ENCODE assay signal across 10 mouse cellular contexts in genomic region chr19:5910221-5910620, GRCm38 (mm10). TPM values are rescaled to one million over a fixed set of nuclear protein-coding genes. Genes with fewer than 3 reads are reported as not detected.
DNase-seq lines count a peak whose midpoint lies in the region; ATAC-seq and TF ChIP-seq lines count a peak whose summit lies in the region.
"Had no signal": no experiment of that assay in that cellular context is flagged by ENCODE, and none has a peak within 500 bp of the region (broad histone marks: within the 10 kb centered on the region; RNA-seq: fewer than 3 reads in every experiment).

No protein-coding gene starts in this region.

- H3K36me3 ChIP-seq in kidney, embryonic 14.5 days (ENCODE audit: control insufficient read depth, insufficient read depth, low read length), result peaks cover 22% of the 10 kb centered on the region
- H3K36me3 ChIP-seq in embryonic facial prominence, embryonic 13.5 days, result peaks cover 24% of the 10 kb centered on the region
- peaks cover 17% of the 10 kb centered on the region; the same call in 1 of the 2 replicates for H3K36me3 ChIP-seq in hindbrain, postnatal 0 days (ENCODE audit: insufficient read depth, low read length)
- peaks cover 22% of the 10 kb centered on the region for H3K36me3 ChIP-seq in midbrain, postnatal 0 days (ENCODE audit: insufficient read depth, low read length)

- peak overlapping the region; percentile 11; the same call in 1 of the 2 replicates for H3K4me3 ChIP-seq in kidney, embryonic 14.5 days (ENCODE audit: low read length)
- peak overlapping the region; percentile 85 for H3K4me3 ChIP-seq in embryonic facial prominence, embryonic 13.5 days
- peak overlapping the region; percentile 97 for H3K4me3 ChIP-seq in hindbrain, postnatal 0 days (ENCODE audit: low read length)
- 0 out of 2 replicates have a peak overlapping the region, but pooled peaks have one; percentile 7 for H3K4me3 ChIP-seq in midbrain, postnatal 0 days (ENCODE audit: low read depth, low read length)

- no peaks in the 10 kb centered on the region for H3K9me3 ChIP-seq in kidney, embryonic 14.5 days (ENCODE audit: control insufficient read depth, low read length)
- no peaks in the 10 kb centered on the region for H3K9me3 ChIP-seq in embryonic facial prominence, embryonic 13.5 days
- H3K9me3 ChIP-seq in hindbrain, postnatal 0 days (ENCODE audit: low read length), result no peaks in the 10 kb centered on the region
- no peaks in the 10 kb centered on the region for H3K9me3 ChIP-seq in midbrain, postnatal 0 days (ENCODE audit: low read length)

- peak overlapping the region; percentile 63 for H3K4me2 ChIP-seq in kidney, embryonic 14.5 days (replicated peaks; ENCODE audit: low read depth, low read length)
- peak overlapping the region; percentile 74 for H3K4me2 ChIP-seq in embryonic facial prominence, embryonic 13.5 days
- H3K4me2 ChIP-seq in hindbrain, postnatal 0 days (ENCODE audit: low read depth, low read length), result peak overlapping the region; percentile 69
- H3K4me2 ChIP-seq in midbrain, postnatal 0 days (ENCODE audit: low read depth, low read length, poor library complexity, severe bottlenecking), result peak overlapping the region; percentile 19

- peaks cover 14% of the 10 kb centered on the region for H3K4me1 ChIP-seq in kidney, embryonic 14.5 days (ENCODE audit: control insufficient read depth, insufficient read depth, low read length)
- H3K4me1 ChIP-seq in embryonic facial prominence, embryonic 13.5 days, result peaks cover 34% of the 10 kb centered on the region
- H3K4me1 ChIP-seq in hindbrain, postnatal 0 days (ENCODE audit: insufficient read depth, low read length), result peaks cover 19% of the 10 kb centered on the region
- peaks cover 21% of the 10 kb centered on the region; the same call in 1 of the 2 replicates for H3K4me1 ChIP-seq in midbrain, postnatal 0 days (ENCODE audit: insufficient read depth, low read length)

- 51% methylated on average over 6 of the region's 6 CpGs for WGBS in kidney, embryonic 14.5 days
- whole genome bisulfite sequencing in embryonic facial prominence, embryonic 13.5 days, result 32% methylated on average over 6 of the region's 6 CpGs
- 28% methylated on average over 6 of the region's 6 CpGs for WGBS in hindbrain, postnatal 0 days
- 19% methylated on average over 6 of the region's 6 CpGs for WGBS in midbrain, postnatal 0 days

- H3K9ac ChIP-seq in kidney, embryonic 14.5 days (ENCODE audit: low read depth, low read length), result peak overlapping the region; percentile 28; the same call in 1 of the 2 replicates
- peak overlapping the region; percentile 57 for H3K9ac ChIP-seq in embryonic facial prominence, embryonic 13.5 days
- H3K9ac ChIP-seq in hindbrain, postnatal 0 days (replicated peaks; ENCODE audit: low read length), result peak overlapping the region; percentile 94
- H3K9ac ChIP-seq in midbrain, postnatal 0 days (replicated peaks; ENCODE audit: low read length, poor library complexity, severe bottlenecking), result 0 out of 2 replicates have a peak overlapping the region, but pooled peaks have one; percentile 33

- DNase-seq in kidney, postnatal 10 days, result no peak
- peak; percentile 56 for DNase-seq in hindbrain, postnatal 0 days (ENCODE audit: low spot score)
- DNase-seq in midbrain, postnatal 0 days (ENCODE audit: low spot score), result peak; percentile 57
- no peak for DNase-seq in testis, postnatal 14 days (ENCODE audit: low spot score)
- no peak for DNase-seq in adipocyte (ENCODE audit: low spot score)
- DNase-seq in frontal cortex, postnatal 10 days (ENCODE audit: low spot score in 2 of 2), result no peak
- DNase-seq: spleen, adult 18-20 months had no signal

- H3K27ac ChIP-seq in kidney, embryonic 14.5 days (ENCODE audit: low read depth, low read length), result no peak overlapping the region
- peak overlapping the region; percentile 53 for H3K27ac ChIP-seq in embryonic facial prominence, embryonic 13.5 days
- peak overlapping the region; percentile 55 for H3K27ac ChIP-seq in hindbrain, postnatal 0 days
- H3K27ac ChIP-seq in midbrain, postnatal 0 days (ENCODE audit: low read depth, low read length), result no peak overlapping the region

- 0 out of 2 replicates have a peak, but pooled peaks have one; percentile 6 for TF ChIP-seq CTCF in hindbrain, postnatal 0 days (IDR thresholded peaks at IDR 0.05; ENCODE audit: low read depth)
- no peak for TF ChIP-seq CTCF in midbrain, postnatal 0 days (IDR thresholded peaks at IDR 0.05)

- ATAC-seq in kidney, embryonic 14.5 days (ENCODE audit: low FRiP score, low TSS enrichment), result no peak
- no peak for ATAC-seq in embryonic facial prominence, embryonic 13.5 days (ENCODE audit: insufficient number of reproducible peaks, insufficient read depth, low FRiP score, low TSS enrichment, low read depth)
- ATAC-seq in hindbrain, postnatal 0 days, result no peak
- no peak for ATAC-seq in midbrain, postnatal 0 days (ENCODE audit: low FRiP score)

- no peaks in the 10 kb centered on the region for H3K27me3 ChIP-seq in kidney, embryonic 14.5 days (ENCODE audit: control insufficient read depth, insufficient read depth, low read length)
- no peaks in the 10 kb centered on the region for H3K27me3 ChIP-seq in embryonic facial prominence, embryonic 13.5 days
- H3K27me3 ChIP-seq in hindbrain, postnatal 0 days (ENCODE audit: insufficient read depth, low read length), result no peaks in the 10 kb centered on the region
- H3K27me3 ChIP-seq in midbrain, postnatal 0 days (ENCODE audit: insufficient read depth, low read length), result no peaks in the 10 kb centered on the region

RNA-seq across cellular contexts. Expression of gene Dpf2, which starts 2.6 kb away (rescaled TPM):
- 132 and 167 TPM in 2 replicates for polyA plus RNA-seq in kidney, embryonic 14.5 days (2014; fragmentation: Nextera tagmentation; extraction: Ambion mirVana)
- 164 and 179 TPM in 2 replicates for polyA plus RNA-seq in embryonic facial prominence, embryonic 13.5 days (2015; fragmentation: Nextera tagmentation; extraction: Ambion mirVana)
- total RNA-seq in hindbrain, postnatal 0 days (2014; rRNA removed), result 61.7 and 77.4 TPM in 2 replicates
- 69.5 and 70.2 TPM in 2 replicates for polyA plus RNA-seq in hindbrain, postnatal 0 days (2015; fragmentation: Nextera tagmentation; extraction: Ambion mirVana)
- total RNA-seq in midbrain, postnatal 0 days (2014; rRNA removed), result 52.9 and 84.7 TPM in 2 replicates
- 57.7 and 61.0 TPM in 2 replicates for polyA plus RNA-seq in midbrain, postnatal 0 days (2015; fragmentation: Nextera tagmentation; extraction: Ambion mirVana)

RNA-seq across cellular contexts. Expression of gene Cdc42ep2, which starts 14.4 kb away (rescaled TPM):
- polyA plus RNA-seq in kidney, embryonic 14.5 days (2014; fragmentation: Nextera tagmentation; extraction: Ambion mirVana), result 10.5 and 10.8 TPM in 2 replicates
- polyA plus RNA-seq in embryonic facial prominence, embryonic 13.5 days (2015; fragmentation: Nextera tagmentation; extraction: Ambion mirVana), result 4.7 TPM in 2 replicates
- total RNA-seq in hindbrain, postnatal 0 days (2014; rRNA removed), result 22.0 and 28.0 TPM in 2 replicates
- 17.4 and 18.0 TPM in 2 replicates for polyA plus RNA-seq in hindbrain, postnatal 0 days (2015; fragmentation: Nextera tagmentation; extraction: Ambion mirVana)
- total RNA-seq in midbrain, postnatal 0 days (2014; rRNA removed), result 20.6 and 28.4 TPM in 2 replicates
- polyA plus RNA-seq in midbrain, postnatal 0 days (2015; fragmentation: Nextera tagmentation; extraction: Ambion mirVana), result 19.2 and 20.9 TPM in 2 replicates
- total RNA-seq: common myeloid progenitor, adult 5-6 weeks had no signal

RNA-seq across cellular contexts. Expression of gene Tigd3, which starts 16.3 kb away (rescaled TPM):
- 2.9 and 4.0 TPM in 2 replicates for polyA plus RNA-seq in kidney, embryonic 14.5 days (2014; fragmentation: Nextera tagmentation; extraction: Ambion mirVana)
- 3.8 and 4.7 TPM in 2 replicates for polyA plus RNA-seq in embryonic facial prominence, embryonic 13.5 days (2015; fragmentation: Nextera tagmentation; extraction: Ambion mirVana)
- total RNA-seq in hindbrain, postnatal 0 days (2014; rRNA removed), result 7.5 and 10.1 TPM in 2 replicates
- 7.1 and 7.5 TPM in 2 replicates for polyA plus RNA-seq in hindbrain, postnatal 0 days (2015; fragmentation: Nextera tagmentation; extraction: Ambion mirVana)
- 9.0 and 11.4 TPM in 2 replicates for total RNA-seq in midbrain, postnatal 0 days (2014; rRNA removed)
- 10.6 and 10.9 TPM in 2 replicates for polyA plus RNA-seq in midbrain, postnatal 0 days (2015; fragmentation: Nextera tagmentation; extraction: Ambion mirVana)

RNA-seq across cellular contexts. Expression of gene Slc25a45, which starts 32.6 kb away (rescaled TPM):
- polyA plus RNA-seq in kidney, embryonic 14.5 days (2014; fragmentation: Nextera tagmentation; extraction: Ambion mirVana), result 3.3 and 3.5 TPM in 2 replicates
- 3.1 and 4.5 TPM in 2 replicates for polyA plus RNA-seq in embryonic facial prominence, embryonic 13.5 days (2015; fragmentation: Nextera tagmentation; extraction: Ambion mirVana)
- 2.1 and 6.0 TPM in 2 replicates for total RNA-seq in hindbrain, postnatal 0 days (2014; rRNA removed)
- 1.8 and 2.8 TPM in 2 replicates for polyA plus RNA-seq in hindbrain, postnatal 0 days (2015; fragmentation: Nextera tagmentation; extraction: Ambion mirVana)
- total RNA-seq in midbrain, postnatal 0 days (2014; rRNA removed), result 3.7 and 4.8 TPM in 2 replicates
- 2.1 and 2.7 TPM in 2 replicates for polyA plus RNA-seq in midbrain, postnatal 0 days (2015; fragmentation: Nextera tagmentation; extraction: Ambion mirVana)

RNA-seq across cellular contexts. Expression of gene Frmd8, which starts 35.1 kb away (rescaled TPM):
- 17.4 and 26.5 TPM in 2 replicates for polyA plus RNA-seq in kidney, embryonic 14.5 days (2014; fragmentation: Nextera tagmentation; extraction: Ambion mirVana)
- polyA plus RNA-seq in embryonic facial prominence, embryonic 13.5 days (2015; fragmentation: Nextera tagmentation; extraction: Ambion mirVana), result 30.6 and 34.0 TPM in 2 replicates
- 19.8 and 43.2 TPM in 2 replicates for total RNA-seq in hindbrain, postnatal 0 days (2014; rRNA removed)
- 12.5 and 13.7 TPM in 2 replicates for polyA plus RNA-seq in hindbrain, postnatal 0 days (2015; fragmentation: Nextera tagmentation; extraction: Ambion mirVana)
- total RNA-seq in midbrain, postnatal 0 days (2014; rRNA removed), result 11.2 and 19.1 TPM in 2 replicates
- 11.2 and 11.7 TPM in 2 replicates for polyA plus RNA-seq in midbrain, postnatal 0 days (2015; fragmentation: Nextera tagmentation; extraction: Ambion mirVana)

Comparison
In these comparisons a context has a peak if more than half of its experiments do, and no peak if none do; other contexts are left out.
1. H3K27ac ChIP-seq: peak in embryonic facial prominence, embryonic 13.5 days (single experiment) and hindbrain, postnatal 0 days (single experiment); none in kidney, embryonic 14.5 days (single experiment) and midbrain, postnatal 0 days (single experiment).
2. H3K4me2 ChIP-seq: peak in every context shown above with its lines; median percentile 74 in embryonic facial prominence, embryonic 13.5 days; 69 in hindbrain, postnatal 0 days; 63 in kidney, embryonic 14.5 days; 19 in midbrain, postnatal 0 days.
3. H3K4me3 ChIP-seq: peak in every context shown above with its lines; median percentile 97 in hindbrain, postnatal 0 days; 85 in embryonic facial prominence, embryonic 13.5 days; 11 in kidney, embryonic 14.5 days; 7 in midbrain, postnatal 0 days.
4. H3K9ac ChIP-seq: peak in every context shown above with its lines; median percentile 94 in hindbrain, postnatal 0 days; 57 in embryonic facial prominence, embryonic 13.5 days; 33 in midbrain, postnatal 0 days; 28 in kidney, embryonic 14.5 days.
5. DNase-seq: peak in hindbrain, postnatal 0 days (single experiment) and midbrain, postnatal 0 days (single experiment); none in kidney, postnatal 10 days (single experiment), testis, postnatal 14 days (single experiment), adipocyte (single experiment) and frontal cortex, postnatal 10 days (0 of 2).